Mouse (Mus musculus): ENCODE data around the gene Spag7.

Gene Spag7

DNA sequence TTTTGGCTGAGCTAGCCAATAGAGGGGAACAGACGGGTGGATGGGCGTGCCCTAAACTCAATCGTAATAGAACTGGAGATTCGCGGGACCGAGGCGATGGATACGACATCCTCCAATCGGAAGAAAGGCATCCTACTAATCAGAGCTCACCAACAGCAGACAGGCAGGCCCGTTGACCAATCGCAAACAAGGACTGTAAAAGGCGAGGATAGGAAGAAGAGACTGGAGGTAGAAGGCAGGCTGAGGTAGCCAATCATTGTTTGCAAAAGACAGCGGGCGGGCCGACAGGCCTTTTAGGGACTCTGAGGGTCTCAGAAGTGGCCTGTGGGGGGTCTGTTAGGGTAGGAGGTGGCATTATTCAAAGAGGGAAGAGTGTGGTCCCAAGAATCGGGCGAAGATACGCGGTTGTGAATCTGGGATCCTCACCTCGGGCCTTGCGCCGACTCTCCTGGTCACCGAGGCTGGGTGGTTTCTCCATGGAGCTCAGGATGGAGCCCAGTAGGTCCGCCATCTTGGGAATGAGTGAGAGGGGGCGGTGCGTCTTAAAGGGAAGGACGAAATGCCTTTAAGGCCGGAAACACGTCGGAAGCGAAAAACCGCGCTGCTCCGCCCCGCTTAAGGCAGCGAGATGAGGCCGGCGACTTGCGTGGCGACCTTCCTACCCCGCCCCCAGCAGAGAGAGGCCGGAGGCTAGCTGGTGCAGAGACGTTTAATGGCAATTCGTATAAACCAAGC is at the start of gene Spag7:
Gene Spag7, minus strand, starts transcription at position 646 of the 735 bp plus-strand sequence.
- peak; percentile 97 to 100 for DNase-seq (ENCODE audit: inconsistent age in 2 of 2, low spot score in 1 of 2)

DNA sequence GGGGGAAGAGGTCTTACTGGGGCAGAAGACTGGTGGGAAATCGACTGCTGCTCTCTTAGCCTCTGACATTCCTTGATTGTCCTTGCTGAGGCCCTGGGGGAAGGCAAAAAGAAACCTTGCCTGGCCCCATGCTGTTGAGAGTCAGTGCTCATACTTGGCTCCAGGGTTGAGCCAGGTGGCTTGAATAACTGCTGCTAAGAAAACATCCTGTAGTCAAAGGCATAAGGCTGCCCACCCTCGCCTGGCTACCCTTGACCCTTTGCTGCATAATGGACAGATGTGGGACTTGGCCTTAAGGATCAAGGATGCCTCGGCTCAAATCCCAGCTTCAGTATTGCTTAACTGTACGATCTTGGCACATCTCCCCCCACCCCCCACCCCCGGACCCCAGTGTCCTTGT is 49.3 kb upstream of the Spag7 start:
- peak; percentile 58 to 86 for DNase-seq (ENCODE audit: inconsistent age in 2 of 2, low spot score in 1 of 2)

DNA sequence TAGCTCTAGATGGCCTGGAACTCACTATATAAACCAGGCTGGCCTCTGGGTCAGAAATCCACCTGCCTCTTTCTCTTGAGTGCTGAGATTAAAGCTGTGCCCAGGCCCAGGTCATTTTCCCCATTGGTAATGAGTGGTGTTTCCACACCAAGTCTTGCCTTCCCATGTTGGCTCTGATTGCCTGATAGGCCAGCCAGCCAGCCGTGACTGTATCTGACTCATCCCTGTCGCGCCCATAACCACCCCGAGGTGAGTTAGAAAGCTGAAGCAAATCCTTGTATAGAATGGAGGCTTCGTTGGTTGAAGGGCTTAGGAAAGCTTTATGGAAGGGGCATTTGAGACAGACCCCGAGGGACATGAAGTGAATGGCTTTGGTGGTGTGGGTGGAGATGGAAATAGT is 46.6 kb upstream of the Spag7 start:
- peak; percentile 45 to 78 for DNase-seq (ENCODE audit: inconsistent age in 2 of 2, low spot score in 1 of 2)

DNA sequence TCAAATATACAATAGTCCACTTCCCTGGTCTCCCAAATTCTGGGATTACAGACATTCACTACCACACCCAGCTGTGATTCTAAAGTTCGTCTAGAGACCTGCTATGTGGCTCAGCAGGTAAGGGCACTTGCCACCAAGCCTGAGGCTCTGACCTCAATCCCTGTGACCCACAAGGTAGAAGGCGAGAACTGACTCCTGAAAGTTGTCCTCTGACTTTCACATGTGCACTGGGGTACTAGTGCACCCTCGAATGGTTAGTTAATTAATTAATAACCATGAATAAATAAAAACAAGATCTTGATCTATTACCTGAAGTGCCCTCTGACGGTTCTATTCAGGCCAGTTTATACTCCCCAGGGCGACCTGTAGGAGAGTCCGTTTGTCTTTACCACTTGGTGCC is 44.0 kb upstream of the Spag7 start:
- no peak for DNase-seq (ENCODE audit: inconsistent age in 2 of 2, low spot score in 1 of 2)

DNA sequence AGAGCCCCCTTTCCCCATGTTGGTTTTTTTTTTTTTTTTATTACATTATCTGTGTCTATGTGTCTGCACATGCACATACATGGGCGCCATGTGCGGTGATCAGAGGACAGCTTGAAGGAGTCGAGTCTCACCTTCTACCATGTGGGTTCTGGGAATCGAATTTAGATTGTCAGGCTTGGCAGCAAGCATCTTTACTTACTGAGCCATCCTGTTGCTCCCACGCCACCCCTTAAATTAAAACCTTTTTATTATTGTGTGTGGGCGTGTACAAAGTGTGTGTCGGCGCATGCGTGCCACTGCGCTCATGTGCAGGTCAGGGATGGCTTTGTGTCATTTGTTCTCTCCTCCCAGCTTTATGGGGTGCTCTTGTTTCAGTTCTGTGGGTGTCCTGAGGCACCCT is 41.8 kb upstream of the Spag7 start:
- DNase-seq (ENCODE audit: inconsistent age in 2 of 2, low spot score in 1 of 2), result no peak

DNA sequence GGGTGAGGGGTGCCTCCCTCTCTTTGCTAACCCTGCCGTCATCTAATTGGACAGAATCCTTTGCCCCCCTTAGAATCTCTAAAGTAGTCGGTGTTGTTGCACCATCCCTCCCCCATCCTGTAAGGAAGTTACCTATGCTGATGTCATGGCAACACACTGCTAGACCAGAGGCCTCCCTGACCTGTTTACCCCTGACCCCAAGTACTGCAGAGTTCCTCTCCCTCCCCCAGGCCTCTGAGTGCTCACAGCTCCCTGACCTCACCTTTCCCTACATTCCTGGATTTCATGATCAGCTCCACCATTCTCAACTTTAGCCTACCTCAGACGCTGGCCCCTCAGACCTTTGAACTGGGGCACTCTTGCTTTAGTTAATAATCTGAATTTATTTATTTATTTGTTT is 36.9 kb upstream of the Spag7 start:
- DNase-seq (ENCODE audit: inconsistent age in 2 of 2, low spot score in 1 of 2), result no peak

DNA sequence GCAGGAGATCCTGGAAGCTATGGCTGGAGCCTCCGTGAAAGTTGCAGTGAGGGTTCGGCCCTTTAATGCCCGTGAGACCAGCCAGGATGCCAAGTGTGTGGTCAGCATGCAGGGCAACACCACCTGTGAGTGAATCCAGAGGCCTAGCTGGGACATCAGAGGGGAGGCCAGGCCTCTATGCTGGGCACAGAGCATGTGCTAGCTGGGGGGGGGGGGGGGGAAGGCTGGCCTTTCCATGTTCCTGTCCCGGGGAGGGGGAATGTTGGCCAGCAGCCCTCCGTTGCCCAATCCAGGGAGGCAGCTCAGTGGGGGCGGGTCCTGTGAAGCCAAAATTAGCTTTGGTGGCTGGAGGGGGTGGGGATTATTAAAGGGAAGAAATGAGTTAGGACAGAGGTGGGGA is 33.6 kb upstream of the Spag7 start:
- peak in 1 of 2 experiments; percentile 66 for DNase-seq (ENCODE audit: inconsistent age in 2 of 2, low spot score in 1 of 2)

DNA sequence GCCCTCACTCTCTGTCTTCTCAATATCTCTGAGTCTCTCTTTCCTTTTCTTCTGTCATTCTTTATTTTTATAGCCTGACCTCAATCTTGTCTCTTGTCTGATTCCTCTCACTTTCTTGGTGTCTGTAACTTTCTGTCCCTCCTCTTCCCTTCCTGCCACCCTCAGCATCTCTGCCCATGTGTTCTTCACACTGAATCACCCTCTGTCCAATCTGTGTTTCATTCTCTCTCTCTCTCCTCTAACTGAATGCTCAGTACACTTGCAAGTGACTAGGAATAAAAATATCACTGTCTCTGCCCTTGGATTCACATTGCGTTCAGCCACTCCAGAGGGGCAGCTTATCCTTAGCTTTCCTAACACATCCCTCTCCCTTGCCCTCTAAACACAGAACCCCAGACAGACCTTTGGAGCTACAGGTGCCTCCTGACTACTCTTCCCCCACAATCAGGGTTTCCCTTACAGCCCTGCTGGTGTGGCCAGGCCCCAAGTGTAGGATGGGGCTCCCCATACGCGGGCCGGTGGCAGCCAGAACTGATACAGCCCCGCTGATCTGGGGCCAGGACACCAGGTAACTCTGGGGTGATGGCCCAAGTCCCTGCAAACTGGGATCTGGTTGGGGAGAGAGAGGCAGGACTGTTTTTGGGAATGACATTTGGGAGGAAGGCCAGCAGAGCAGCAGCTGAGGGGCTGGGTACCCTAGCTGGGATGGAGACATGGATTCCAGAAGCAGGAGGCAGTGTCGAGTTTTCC is 32.9 kb upstream of the Spag7 start:
- DNase-seq (ENCODE audit: inconsistent age in 2 of 2, low spot score in 1 of 2), result no peak

DNA sequence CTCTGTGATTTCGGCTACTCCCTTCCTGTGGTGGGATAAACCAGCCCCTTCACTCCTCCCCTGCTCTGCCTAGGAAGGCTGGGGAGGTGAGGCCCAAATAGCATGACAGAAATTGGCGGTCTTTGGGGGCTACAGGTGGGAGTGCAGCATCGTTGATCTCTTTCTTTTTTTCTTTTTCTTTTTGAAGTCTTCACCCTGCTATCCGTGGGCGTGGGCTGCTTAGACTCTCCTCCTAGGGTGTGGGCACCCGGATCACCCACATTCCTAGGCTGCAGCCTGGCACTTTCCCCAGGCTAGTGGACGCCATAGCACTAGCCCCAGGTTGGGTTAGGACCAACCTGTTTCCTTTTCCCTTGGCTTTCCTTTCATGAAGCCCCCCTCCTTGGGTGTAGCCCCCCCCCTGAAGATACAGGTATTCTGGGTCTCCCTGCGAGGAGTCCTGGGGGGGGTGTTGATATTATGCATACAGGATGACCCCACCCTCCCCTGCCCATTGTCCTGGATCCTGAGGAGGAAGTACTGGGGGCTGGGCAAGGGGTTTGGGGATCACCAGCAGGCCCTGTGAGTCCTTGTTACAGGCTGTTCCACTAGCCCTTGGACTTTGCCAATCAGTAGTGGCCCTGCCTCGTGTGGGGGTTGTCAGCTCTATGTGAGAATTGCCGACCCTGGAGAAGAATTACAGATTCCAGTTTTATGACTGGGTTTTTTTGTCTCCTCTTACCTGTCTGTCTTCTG is 32.2 kb upstream of the Spag7 start:
- no peak for DNase-seq (ENCODE audit: inconsistent age in 2 of 2, low spot score in 1 of 2)

DNA sequence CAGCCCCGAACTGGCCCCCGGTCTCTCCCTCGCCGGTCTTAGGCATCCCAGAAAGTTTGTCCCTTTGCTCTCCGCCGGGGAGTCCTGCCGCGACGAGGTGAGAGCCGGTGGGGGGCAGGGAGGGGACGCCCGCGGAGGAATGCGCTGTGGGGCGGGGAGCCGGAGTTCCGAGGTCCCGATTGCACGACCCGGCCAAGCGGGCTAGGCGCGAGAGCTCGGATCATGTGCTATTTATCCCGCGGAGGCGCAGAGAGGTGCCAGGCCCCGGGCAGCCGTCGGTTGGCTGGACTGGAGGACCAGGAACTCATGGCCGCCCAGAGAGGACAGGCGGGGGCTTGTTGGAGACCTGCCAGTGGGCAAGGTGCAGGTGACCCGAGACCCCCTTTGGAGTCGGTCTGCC is 31.4 kb upstream of the Spag7 start:
- peak; percentile 82 to 94 for DNase-seq (ENCODE audit: inconsistent age in 2 of 2, low spot score in 1 of 2)

DNA sequence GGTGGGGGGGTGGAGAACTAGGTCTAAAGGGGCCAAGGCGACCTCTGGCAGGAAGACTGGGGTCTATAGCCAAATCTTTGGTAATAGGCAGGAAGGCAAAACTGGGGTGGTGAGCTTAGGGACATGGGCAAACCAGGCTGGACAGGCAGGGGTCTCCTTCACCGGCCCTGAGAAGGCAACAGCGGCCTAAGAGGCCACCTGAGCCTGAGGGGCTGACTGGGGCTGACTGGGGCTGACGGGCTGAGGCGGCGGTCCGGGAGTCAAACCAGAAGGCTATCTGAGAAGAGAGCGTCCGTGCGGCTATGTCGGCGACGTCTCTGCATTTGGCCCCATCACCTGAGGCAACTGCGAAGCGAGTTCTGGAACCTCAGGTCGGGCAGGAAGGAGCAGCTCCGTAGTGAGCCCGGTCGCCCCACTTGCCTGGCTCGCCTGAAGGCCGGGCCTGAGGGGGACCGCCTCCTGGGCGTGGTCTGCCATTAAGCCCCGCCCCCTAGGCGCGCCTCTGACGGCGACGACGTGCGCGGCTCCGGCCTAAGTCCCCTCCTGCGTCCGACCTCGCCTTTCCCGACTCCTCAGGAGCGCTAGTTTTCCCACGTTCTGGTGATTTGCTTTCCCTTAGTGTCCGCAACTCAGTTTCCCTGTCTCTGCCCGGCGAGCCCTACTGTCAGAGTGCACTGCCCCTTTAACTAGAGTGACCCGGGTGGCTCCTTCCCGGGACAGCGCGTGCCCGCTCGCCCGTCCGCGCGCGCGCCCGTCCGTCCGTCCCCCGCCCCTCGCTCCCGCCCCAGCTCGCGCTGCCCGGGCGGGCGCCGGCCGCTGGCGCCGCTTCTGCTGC is 30.7 kb upstream of the Spag7 start, which contains the start of the genes Inca1 and Kif1c:
Gene Inca1, minus strand, starts transcription at position 434 of the 835 bp plus-strand sequence.
Gene Kif1c, plus strand, starts transcription at position 827 of the 835 bp plus-strand sequence.
- peak; percentile 97 to 99 for DNase-seq (ENCODE audit: inconsistent age in 2 of 2, low spot score in 1 of 2)

DNA sequence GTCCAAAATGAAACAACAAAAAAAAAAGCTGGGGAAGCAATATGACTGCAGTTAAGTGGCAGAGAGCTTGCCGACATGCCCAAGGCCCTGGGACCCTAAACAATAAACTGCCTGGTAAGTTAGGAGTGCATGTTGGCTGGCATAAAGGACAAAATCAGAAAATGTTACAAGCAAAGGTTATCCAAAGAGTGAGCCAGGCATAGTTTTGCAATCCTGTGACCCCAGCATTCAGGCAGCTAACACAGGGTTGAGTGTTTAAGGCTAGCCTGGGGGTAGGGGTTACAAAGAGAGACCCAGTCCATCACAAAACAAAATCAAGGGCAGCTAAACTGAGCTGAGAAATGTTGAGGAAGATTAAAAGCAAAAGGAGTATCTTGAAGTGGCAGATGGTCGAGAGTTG is 29.8 kb upstream of the Spag7 start:
- peak in 1 of 2 experiments; percentile 75 for DNase-seq (ENCODE audit: inconsistent age in 2 of 2, low spot score in 1 of 2)

DNA sequence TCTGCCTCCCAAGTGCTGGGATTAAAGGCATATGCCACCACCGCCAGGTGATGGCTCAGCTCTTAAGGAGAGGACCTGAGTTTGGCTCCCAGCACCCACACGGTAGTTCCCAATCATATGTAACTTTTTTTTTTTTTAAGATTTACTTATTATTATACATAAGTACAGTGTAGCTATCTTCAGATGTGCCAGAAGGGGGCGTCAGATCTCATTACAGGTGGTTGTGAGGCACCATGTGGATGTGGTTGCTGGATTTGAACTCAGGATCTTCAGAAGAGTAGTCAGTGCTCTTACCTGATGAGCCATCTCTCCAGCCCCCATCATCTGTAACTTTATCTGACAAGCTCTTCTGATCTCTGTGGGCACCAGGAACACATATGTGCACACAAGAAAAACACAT is 28.2 kb upstream of the Spag7 start:
- no peak for DNase-seq (ENCODE audit: inconsistent age in 2 of 2, low spot score in 1 of 2)

DNA sequence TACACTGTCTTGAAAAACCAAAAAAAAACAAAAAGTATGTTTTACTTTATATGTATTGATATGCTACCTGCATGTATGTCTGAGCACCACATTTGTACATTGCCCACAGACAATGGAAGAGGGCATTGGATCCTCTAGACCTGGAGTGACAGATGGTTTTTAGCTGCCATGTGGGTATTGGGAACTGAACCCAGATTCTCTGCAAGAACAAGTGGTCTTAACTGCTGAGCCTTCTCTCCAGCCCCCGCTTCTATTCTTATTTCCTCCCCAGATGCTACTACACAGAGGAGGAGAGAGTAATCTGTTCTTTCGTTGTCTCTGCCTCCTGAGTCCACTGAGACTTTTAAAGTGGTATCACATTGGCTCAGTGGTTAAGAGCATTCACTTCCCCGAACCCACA is 24.3 kb upstream of the Spag7 start:
- no peak for DNase-seq (ENCODE audit: inconsistent age in 2 of 2, low spot score in 1 of 2)

DNA sequence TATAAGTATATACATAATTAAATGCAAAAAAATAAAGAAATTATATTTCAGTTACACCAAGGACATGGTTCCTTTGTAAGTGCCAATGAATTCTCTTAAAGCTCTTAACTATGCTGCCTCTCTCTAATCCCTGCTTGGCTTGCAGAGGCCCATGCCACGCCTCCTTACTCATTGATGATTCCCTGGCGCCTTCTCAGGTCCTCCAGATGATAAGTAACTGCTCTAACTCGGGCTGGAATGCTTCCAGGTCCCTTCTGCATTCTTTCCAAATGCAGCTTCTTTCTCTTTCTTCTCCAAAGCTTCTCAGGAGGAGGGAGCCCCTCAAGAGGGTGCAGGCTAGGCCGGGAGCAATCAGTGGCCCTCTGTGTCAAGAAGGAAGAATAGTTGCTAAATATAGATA is 20.4 kb upstream of the Spag7 start:
- no peak for DNase-seq (ENCODE audit: inconsistent age in 2 of 2, low spot score in 1 of 2)

DNA sequence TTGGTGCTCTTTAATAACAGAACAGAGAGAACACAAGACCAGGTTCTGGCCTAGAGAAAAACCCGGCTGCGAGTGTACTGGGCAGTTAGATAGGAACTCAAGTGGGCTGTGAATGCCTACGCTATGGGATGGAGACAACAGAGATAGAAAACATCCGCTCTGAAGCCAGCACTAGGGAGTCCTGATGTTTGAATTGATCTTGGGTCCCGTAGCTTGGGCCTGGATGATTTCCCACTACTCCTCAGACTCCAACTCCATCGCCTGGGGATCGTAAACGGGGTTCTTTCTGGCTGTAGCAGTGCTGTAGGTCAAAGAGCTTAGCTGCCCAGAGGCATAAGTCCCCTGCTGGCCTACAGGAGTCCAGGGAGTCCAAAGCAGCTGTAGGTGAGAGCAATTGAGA is 19.2 kb upstream of the Spag7 start:
- peak in 1 of 2 experiments; percentile 72 for DNase-seq (ENCODE audit: inconsistent age in 2 of 2, low spot score in 1 of 2)

DNA sequence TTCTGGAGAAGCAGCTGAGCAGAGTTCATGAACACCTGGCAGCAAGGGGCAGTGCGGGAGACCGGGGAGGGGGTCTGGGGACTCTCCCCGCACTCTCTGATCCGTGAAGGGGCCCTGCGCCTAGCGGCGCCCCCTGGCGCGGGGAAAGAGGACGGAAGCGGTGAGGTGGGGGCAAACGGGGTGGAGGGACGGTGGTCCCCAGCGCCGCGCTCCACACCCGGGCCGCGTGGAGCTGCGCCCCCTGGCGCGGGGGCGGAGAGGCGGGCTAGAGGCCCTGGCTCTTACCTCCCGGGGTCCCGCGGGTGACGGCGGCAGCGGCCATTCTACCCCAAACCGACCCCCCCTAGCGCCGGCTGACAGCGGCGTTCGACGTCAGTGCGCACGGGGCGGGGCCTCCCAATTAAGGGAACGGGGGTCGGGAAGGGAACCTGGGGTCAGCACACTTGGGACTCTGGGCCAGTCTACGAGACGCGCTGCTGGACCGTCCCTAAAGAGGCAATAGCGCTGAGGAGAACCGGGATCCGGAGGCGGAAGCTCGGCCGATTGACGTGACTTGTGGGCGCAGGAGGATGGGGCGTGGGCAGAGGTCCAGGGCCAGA is 18.5 kb upstream of the Spag7 start, which contains the start of gene Camta2:
Gene Camta2, minus strand, starts transcription at position 505 of the 599 bp plus-strand sequence.
- DNase-seq (ENCODE audit: inconsistent age in 2 of 2, low spot score in 1 of 2), result peak; percentile 92 to 97

DNA sequence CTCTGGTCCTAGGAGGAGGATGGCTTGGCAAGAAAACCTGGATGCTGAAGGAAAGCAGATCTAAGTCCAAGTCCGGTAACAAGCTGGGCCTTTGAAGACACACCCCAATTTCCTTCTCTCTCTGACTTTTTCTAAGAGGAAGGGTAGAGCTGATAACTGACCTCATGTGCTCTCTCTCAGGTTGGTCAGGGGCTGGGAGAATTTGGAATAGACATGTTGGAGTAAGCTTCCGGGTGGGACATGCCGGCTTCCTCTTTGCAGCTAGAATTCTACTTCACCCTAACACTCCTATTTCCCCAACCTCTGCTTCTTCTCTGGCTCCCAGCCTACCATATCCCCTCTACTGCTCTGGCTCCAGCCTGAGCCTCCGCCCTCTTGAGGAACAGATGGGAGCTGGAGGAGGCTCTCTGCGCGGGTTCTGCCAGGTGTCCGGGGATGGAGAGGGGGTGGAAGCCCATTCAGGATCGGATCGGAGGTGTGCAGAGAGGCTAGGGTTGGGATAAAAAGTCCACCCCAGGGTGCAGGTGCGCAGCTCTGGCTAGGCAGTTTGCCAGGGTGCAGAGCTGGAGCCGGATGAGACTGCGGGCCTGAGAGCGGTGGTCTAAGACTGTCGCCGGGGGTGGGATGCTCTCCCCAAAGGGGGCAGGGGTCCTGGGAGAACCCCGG is 17.8 kb upstream of the Spag7 start:
- DNase-seq (ENCODE audit: inconsistent age in 2 of 2, low spot score in 1 of 2), result peak in 1 of 2 experiments; percentile 81

DNA sequence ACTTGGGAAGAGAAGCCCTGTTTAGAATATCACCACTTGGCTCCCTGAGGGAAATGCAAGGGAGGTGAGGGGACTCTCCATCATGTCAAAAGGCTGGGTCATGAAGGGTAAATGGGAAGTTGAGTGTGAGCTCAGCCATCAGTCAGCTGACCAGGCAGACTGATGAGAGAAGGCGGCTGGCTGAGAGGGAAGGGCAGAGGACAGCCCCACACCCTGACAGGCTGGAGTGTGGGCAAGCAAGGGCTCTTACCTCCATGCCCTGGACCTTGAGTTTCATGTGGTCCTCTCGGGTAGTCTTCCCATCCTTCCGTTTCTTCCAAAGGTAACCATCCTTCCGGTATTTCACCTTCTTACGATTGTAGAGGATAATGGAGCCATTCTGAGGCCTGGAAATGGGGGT is 14.4 kb upstream of the Spag7 start:
- no peak for DNase-seq (ENCODE audit: inconsistent age in 2 of 2, low spot score in 1 of 2)
